Mouse (Mus musculus) retina, postnatal 7 days (tissue): ENCODE data around the gene Ints2.

Experiments
- DNase-seq: peaks from one replicate; pipeline ENCODE4 v3.0.0-alpha.2; 2012; ENCODE audit warnings: low read depth, low spot score

The Ints2 gene

GRCm38 (mm10) chr11:86174173-86174572 lies 83.2 kb downstream of the Ints2 start:
- peak; percentile 52 for DNase-seq

GRCm38 (mm10) chr11:86170743-86171142 lies 86.6 kb downstream of the Ints2 start:
- DNase-seq: no peak
